Mouse (Mus musculus): ENCODE measurements around the gene Hist1h4m.
"Not testable (repeated sequence)": the region's sequence is repeated elsewhere in the genome, so short reads cannot be mapped to it uniquely, and the experiment has no call there.

Gene Hist1h4m

DNA sequence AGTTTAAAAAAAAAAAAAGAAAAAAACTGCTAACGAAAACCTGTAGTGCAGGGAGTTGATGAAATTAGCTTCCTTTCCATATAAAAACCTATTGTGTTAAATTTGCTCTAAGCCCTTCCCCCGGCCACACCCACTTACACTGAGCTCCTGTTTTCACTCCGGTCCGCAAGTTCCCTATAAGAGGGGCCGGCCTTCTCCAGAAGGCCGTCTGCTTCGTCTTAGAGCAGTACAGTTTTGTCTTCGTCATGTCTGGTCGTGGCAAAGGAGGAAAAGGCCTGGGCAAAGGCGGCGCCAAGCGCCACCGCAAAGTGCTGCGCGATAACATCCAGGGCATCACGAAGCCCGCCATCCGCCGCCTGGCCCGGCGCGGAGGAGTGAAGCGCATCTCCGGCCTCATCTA is at the start of gene Hist1h4m:
Hist1h4m (plus strand) TSS at position 208 of the 400 bp plus-strand sequence.
- ATAC-seq (ENCODE audit: low TSS enrichment), result peak; percentile 71

- ATAC-seq (ENCODE audit: low TSS enrichment), result peak; percentile 92
Observed at GRCm38 (mm10) chr13:21778814-21779766, 32.5 kb upstream of the Hist1h4m start.

DNA sequence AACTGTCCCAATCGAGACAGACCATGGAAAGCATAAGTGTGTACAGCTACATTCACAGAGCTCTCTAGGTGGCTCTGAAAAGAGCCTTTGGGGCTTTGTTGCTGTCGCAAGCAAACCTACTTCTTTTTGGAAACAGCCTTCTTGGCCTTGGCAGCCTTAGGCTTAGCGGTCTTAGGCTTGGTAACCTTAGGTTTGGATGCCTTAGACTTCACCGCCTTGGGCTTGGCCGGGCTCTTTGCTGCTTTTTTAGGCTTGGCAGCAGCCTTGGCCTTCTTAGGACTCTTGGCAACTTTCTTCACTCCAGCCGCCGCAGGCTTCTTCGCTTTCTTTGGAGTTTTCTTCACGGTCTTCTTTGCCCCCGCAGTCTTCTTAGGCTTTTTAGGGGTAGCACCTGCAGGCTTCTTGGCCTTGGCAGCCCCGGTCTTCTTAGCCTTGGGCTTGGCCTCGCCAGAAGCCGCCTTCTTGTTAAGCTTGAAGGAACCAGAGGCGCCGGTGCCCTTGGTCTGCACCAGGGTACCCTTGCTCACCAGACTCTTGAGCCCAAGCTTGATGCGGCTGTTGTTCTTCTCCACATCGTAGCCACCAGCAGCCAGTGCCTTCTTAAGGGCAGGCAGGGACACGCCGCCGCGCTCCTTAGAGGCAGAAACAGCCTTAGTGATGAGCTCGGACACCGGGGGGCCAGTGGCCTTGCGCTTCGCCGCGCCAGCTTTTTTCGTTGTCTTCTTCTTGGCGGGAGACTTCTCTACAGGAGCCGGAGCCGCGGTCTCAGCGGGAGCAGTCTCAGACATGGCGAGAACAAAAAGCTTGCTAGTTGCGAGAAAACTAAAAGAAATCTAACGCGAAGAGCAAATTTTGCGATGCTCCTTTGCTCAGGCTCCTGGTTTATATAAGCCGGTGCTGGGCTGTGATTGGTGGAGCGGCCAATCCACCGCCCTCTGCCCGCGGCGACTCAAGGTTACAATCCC is 31.5 kb upstream of the Hist1h4m start, which contains the start of gene Hist1h1b:
Hist1h1b (minus strand) TSS at position 859 of the 965 bp plus-strand sequence.
- peak; percentile 66 for ATAC-seq (ENCODE audit: low TSS enrichment)

DNA sequence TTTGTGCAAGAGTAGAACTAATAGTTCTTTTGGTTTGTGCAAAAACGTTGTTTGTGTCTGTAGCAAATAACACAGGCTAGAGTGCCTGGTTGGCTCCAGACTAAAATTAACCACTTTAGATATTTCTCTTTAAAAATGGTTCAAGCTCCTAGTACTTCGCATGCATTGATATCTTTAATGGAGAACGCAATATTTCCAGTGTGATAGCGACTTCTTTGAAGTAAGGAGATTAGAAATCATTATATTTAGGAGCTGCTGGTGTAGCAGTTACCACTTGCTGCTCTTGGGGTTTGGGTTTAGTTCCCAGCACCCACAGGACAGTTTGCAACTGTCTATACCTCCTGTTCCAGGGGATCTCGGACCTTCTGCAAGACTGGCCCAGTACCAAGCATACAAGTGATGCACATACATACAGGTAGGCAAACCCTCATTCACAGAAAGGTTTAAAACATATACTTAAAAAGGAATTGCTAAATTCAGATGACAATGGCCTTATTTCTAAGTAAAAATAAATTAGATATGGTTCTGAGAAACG is 30.5 kb upstream of the Hist1h4m start:
- no peak for ATAC-seq (ENCODE audit: low TSS enrichment)

- no peak for ATAC-seq (ENCODE audit: low TSS enrichment)
Observed at GRCm38 (mm10) chr13:21781639-21782038, 29.9 kb upstream of the Hist1h4m start.

DNA sequence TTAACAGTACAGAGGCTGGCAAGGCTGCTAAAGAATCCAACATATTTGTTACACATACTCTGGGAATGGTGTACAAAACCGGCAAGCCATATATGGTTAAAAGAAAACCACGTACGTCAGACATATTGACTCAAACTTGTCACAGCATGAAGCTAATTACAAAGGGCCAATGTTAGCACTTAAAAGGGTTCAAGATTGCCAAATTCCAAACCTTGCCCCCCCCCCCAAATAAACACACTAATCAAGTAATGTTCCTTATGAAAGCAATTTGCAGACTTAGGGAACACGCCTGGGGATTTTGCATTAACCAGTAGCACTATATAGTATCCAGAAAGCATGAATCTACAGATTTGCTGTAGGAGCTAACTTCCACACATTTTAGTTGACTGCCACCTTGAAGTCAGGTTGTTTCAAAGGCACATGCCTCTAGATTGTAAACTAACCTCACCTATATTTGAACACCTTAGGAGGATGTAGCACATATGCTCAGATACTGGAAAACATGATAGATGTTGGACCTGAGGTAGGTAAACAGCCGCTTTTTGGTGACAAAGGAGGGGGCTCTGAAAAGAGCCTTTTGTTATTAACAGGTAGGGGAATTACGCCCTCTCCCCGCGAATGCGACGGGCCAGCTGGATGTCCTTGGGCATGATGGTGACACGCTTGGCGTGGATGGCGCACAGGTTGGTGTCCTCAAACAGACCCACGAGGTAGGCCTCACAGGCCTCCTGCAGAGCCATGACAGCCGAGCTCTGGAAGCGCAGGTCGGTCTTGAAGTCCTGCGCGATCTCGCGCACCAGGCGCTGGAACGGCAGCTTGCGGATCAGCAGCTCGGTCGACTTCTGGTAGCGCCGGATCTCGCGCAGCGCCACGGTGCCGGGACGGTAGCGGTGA is 28.9 kb upstream of the Hist1h4m start:
- ATAC-seq (ENCODE audit: low TSS enrichment), result not testable (repeated sequence)

DNA sequence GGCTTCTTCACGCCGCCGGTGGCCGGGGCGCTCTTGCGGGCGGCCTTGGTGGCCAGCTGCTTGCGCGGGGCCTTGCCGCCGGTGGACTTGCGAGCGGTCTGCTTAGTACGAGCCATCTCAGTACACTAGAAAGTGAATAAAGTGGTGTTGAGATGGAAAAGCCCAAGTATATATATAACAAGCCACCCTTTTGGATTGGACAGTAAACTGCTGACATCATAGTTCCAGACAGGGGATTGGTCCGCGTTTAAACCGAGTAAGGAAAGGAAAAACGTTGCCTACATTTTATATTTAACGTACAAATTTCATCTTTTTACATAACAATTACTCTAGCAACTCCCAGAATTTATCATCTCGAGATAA is 28.3 kb upstream of the Hist1h4m start, which contains the start of gene Hist1h3i:
Hist1h3i (minus strand) TSS at position 116 of the 363 bp plus-strand sequence.
- peak; percentile 75 for ATAC-seq (ENCODE audit: low TSS enrichment)

DNA sequence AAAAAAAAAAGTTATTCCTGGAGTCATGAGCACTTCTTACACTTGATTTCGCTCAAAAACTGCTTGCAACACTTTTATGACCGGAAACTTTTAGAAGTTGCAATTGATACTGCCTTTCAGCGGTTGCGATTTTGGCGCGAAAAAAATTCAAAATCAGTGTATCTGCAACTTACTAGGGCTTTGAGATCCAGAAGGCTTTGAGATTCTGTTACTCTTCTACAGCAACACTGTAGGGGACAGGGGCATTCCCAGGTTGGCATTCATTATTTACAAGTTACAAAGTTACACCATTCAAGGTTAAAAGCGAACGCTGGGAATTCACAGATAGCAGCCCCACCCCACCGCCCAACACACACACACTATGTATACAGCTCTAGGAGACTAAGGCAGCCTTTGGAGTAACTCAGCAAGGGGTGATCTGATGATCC is 27.8 kb upstream of the Hist1h4m start:
- ATAC-seq (ENCODE audit: low TSS enrichment), result no peak

DNA sequence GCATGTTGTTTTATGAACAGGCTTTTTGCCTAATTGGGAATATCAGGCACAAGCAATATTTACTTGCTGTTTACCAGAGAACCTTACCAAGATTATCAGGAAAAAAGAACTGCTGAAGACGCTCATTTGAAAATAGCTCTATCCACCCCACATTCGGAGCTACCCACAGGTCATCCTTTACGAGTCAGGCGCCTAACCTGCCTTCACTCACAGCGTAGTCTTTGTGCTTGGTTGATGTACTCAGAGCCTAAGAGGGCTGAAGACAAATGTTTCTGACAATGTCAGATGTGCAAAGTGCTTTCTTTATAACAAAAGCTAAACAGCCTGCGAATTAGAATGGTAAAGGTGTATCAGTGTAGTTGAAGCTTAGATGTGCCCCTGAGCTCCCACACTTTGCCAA is 27.2 kb upstream of the Hist1h4m start:
- no peak for ATAC-seq (ENCODE audit: low TSS enrichment)

DNA sequence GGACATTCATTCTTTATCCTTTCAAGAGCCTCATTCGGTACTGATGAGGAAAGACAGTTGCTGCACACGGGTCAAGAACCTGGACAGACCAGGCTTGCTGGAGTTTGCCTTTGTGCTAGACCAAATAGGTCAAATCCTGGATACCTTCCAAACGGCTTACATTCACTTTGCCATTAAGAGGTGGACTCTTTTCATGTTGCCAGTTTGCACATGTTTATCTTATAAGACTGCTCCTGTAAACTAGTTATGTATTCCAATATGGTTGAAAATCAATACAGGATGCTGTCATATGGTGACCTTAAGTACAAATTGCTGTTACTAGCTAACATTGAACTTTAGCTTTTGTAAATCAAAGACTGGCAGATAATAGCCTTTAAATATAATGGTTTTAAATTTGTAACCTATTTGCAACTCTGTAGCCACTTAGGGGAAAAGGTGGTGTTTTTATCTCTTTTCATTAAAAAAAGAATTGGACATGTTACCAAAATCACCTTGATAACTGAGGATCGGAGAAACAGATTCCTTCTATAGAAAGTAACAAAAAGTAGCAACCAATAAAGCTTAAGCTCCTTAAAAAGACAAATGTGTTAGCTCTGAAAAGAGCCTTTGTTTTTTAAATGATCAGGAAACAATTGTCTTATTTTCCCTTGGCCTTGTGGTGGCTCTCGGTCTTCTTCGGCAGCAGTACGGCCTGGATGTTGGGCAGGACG is 25.2 kb upstream of the Hist1h4m start:
- ATAC-seq (ENCODE audit: low TSS enrichment), result no peak

DNA sequence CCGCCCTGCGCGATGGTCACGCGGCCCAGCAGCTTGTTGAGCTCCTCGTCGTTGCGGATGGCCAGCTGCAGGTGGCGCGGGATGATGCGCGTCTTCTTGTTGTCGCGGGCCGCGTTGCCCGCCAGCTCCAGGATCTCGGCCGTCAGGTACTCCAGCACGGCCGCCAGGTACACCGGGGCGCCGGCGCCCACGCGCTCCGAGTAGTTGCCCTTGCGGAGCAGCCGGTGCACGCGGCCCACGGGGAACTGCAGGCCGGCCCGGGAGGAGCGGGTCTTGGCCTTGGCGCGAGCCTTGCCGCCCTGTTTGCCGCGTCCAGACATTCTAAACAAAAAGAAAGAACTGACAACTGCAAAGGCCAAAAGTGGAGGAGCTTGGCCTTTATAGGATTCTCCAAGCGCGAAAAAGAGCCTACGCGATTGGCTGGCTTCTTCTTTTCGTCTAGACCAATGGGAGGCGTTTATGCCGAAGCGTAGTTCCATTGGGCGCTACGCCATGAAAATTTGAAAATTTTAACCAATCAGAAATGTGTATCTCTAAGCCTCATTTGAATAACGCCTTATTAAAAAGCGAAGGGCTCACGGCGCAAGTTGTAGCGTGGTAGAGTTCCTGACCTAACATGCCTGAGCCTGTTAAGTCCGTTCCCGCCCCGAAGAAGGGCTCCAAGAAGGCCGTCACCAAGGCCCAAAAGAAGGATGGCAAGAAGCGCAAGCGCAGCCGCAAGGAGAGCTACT is 24.5 kb upstream of the Hist1h4m start, which contains the start of the genes Hist1h2an and Hist1h2bp:
Hist1h2an (minus strand) TSS at position 320 of the 731 bp plus-strand sequence.
Hist1h2bp (plus strand) TSS at position 563 of the 731 bp plus-strand sequence.
- ATAC-seq (ENCODE audit: low TSS enrichment), result peak; percentile 97

GRCm38 (mm10) chr13:21787760-21788593 is 23.6 kb upstream of the Hist1h4m start:
- ATAC-seq (ENCODE audit: low TSS enrichment), result no peak

DNA sequence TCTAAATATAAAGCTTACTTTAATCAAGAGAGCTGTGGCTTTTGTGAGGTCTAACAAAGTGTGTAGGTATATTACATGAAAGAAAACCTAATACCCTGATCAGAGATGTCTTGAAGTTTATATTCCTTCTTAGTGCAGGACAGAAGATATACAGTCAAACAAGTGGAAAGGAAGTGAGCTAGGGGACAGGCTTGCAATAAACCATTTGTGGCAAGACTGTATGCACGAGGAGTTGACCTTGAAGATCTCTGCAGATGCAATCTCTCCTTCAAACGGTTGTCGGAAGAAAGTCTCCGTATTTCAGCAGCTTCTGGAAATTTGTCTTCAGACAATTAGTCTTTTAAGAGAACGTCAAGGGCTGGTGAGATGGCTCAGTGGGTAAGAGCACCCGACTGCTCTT is 21.6 kb upstream of the Hist1h4m start:
- no peak for ATAC-seq (ENCODE audit: low TSS enrichment)

DNA sequence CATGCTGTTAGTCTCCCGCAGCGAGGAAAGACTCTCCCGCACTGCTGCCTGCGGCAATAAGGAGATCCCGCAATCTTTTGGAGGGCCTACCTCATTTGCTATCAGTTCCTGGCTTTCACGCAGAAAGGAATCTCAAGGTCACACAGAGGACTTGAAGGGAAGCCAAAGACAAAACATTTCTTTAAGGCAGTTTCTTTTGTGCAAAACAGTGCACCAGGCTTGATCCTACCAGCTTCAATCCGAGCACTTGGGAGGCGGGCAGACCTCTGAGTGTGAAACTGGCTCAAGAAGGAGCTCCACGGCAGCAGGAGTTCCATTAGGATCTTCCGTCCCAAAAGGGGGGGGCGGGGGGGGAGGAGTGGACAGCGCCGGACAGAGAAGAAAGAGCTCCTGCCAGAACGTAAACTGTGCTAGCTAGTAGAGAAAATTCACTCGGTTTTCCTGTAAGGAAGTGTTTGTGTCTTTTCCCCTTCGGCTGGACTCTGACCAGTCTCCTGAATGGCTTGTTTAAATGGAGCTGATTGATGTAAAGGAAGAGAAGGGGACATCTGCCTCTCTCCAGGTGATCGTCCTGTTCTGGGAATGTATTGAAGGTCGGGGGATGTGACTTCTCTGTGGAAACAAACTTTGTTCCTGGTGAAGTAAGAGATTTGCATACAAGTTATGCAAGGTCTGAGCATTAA is 20.8 kb upstream of the Hist1h4m start:
- no peak for ATAC-seq (ENCODE audit: low TSS enrichment)

- no peak for ATAC-seq (ENCODE audit: low TSS enrichment)
Observed at GRCm38 (mm10) chr13:21795584-21795983, 16.0 kb upstream of the Hist1h4m start.

DNA sequence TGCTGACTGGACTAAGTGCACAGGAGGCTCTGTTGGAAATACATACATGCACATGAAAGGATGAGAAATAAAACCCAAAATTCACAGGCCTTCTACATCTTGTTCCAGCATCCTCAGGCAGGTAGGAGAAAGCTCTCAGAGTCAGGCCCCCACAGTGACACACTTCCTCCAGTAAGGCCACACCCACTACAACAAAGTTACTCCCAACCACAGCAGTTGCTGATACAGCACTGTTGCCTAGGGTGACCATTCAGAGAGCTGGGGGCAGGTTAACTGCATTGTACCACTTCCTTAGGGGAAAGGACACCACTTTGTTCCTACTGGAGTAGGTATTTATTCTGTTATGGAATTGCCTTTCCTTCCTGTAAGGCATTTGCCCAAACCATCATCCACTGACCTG is 14.4 kb upstream of the Hist1h4m start:
- not testable (repeated sequence) for ATAC-seq (ENCODE audit: low TSS enrichment)

DNA sequence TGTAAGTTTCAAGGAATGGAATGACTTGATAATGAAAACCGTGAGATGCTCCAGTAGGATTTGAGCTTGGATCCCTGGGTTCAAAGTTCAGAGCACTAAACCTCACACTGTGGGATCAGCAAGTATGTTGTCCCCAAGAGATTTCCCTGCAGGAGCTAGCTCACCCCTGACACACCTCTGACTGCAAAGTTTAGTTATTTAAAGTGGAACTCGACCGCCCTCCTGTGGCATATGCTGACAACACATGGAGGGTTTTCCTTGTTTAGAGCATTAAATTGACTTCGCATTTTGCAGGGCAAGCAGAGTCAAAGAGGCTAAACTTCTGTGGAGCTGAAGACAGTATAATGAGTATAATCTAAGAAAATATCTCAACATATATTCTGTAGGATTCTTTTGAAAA is 8.5 kb upstream of the Hist1h4m start:
- peak; percentile 85 for ATAC-seq (ENCODE audit: low TSS enrichment)

- peak; percentile 99 for ATAC-seq (ENCODE audit: low TSS enrichment)
Observed at GRCm38 (mm10) chr13:21810073-21810472, 1.5 kb upstream of the Hist1h4m start, which contains the start of the genes Hist1h2bq and Hist1h2ao. Gene Hist1h2bq (minus strand): TSS chr13:21810197. Gene Hist1h2ao (plus strand): TSS chr13:21810465.
